Mouse (Mus musculus) cortical plate, adult 2 months (tissue): ENCODE data around the gene Abcc12.

Source experiments
- CTCF ChIP-seq: fragments of 200-500 bp; IDR thresholded peaks from 2 replicates; pipeline ENCODE4 v1.5.1; 2011; ENCODE audit warnings: mild to moderate bottlenecking, control low read depth, low read length; ENCODE audit not compliant: insufficient read depth; ENCODE audit errors: extremely low read depth
- POLR2A ChIP-seq: fragments of 200-500 bp; IDR thresholded peaks from 2 replicates; pipeline ENCODE4 v1.6.1; 2011; ENCODE audit warnings: mild to moderate bottlenecking, low read length, control low read depth; ENCODE audit not compliant: insufficient read depth; ENCODE audit errors: extremely low read depth

GRCm38 (mm10) chr8:86600311-86600710 lies 19.8 kb upstream of the Abcc12 start:
- TF ChIP-seq CTCF: no peak
- TF ChIP-seq POLR2A: no peak
